Mouse (Mus musculus): ENCODE results near the gene Trnp1.

Gene Trnp1

GRCm38 (mm10) chr4:133460006-133460405 is 38.3 kb downstream of the Trnp1 start:
- no peak for DNase-seq (ENCODE audit: extremely low spot score)

GRCm38 (mm10) chr4:133458044-133458443 is 40.3 kb downstream of the Trnp1 start:
- no peak for DNase-seq (ENCODE audit: extremely low spot score)

- no peak for DNase-seq (ENCODE audit: extremely low spot score)
Measured at GRCm38 (mm10) chr4:133452433-133452832, 45.9 kb downstream of the Trnp1 start.

GRCm38 (mm10) chr4:133451536-133451935 is 46.8 kb downstream of the Trnp1 start:
- DNase-seq (ENCODE audit: extremely low spot score): peak; percentile 83

GRCm38 (mm10) chr4:133449726-133450125 is 48.6 kb downstream of the Trnp1 start:
- peak; percentile 71 for DNase-seq (ENCODE audit: extremely low spot score)

GRCm38 (mm10) chr4:133448708-133449388 is 49.5 kb downstream of the Trnp1 start:
- DNase-seq (ENCODE audit: extremely low spot score): no peak

- no peak for DNase-seq (ENCODE audit: extremely low spot score)
Measured at GRCm38 (mm10) chr4:133447967-133448366, 50.4 kb downstream of the Trnp1 start.

- no peak for DNase-seq (ENCODE audit: extremely low spot score)
Measured at GRCm38 (mm10) chr4:133447366-133447765, 51.0 kb downstream of the Trnp1 start.

- DNase-seq (ENCODE audit: extremely low spot score): no peak
Measured at GRCm38 (mm10) chr4:133445727-133446126, 52.6 kb downstream of the Trnp1 start.

GRCm38 (mm10) chr4:133443085-133443484 is 55.3 kb downstream of the Trnp1 start:
- no peak for DNase-seq (ENCODE audit: extremely low spot score)

- DNase-seq (ENCODE audit: extremely low spot score): no peak
Measured at GRCm38 (mm10) chr4:133442194-133442593, 56.2 kb downstream of the Trnp1 start.

All from embryo, embryonic 9.5 days (tissue).